Mouse (Mus musculus) heart, postnatal 10 days (tissue): Measurements from ENCODE around the gene Ahcyl2. TPM values are rescaled to one million over a fixed set of nuclear protein-coding genes. Genes with fewer than 3 reads are reported as not detected.
A peak's percentile ranks its signal among the peaks of the same experiment; 100 is the strongest.
"Not testable (repeated sequence)": the region's sequence is repeated elsewhere in the genome, so short reads cannot be mapped to it uniquely, and the experiment has no call there.

Source experiments
- DNase-seq, 2 experiments: peaks; one replicate each; pipeline ENCODE4 v3.0.0; 2021
- intact Hi-C: fragments of 180-260 bp; cut with DNase I; formaldehyde crosslinking; loops from one replicate; pipeline ENCODE4 v1.15.1; 2025
- total RNA-seq, 2 experiments: library from RNA; stranded (reverse); gene quantifications; 2 replicates each; pipeline ENCODE4 v1.2.3; 2021

Gene Ahcyl2
- total RNA-seq, 2 experiments from 2014 or later, result 14.9 to 18.0 TPM

DNA sequence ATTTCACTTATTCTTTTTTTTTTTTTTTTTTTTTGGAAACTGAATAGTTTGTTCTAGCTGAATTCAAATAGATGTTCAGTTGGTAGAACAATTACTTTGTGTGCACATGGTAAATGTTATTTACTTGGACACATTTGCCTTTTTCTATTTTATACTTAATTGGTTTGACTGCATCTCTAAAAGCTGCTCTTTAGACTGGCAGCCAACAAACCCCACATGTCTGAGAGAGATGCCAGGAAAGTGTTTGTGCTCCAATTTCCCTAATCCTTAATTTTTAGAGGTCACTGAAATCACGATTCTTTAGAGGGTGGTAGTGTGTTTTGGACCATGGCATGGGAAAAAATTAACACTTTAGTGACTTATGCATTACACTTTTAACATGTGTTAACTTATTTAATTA lies 44.8 kb downstream of the Ahcyl2 start:
- DNase-seq, result no peak
- intact Hi-C loops, result no loop called here

DNA sequence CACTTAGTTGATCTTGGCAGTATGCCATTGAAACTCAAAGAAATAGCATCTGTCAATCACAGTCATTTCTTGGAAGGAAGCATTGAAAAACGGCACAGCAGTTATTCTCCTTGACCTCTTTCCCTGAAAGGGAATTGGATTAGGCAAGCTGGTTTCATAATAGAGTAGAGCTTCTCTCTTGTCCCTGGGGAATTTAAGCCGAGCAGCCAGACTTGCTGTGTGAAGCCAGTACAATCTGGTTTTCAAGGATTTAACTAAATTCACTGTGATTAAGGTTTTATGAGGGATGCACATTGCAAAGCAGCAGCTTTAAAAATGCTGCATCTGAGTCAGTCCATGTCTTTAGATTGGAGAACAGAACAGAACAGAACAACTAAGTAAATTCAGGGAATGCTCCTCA lies 46.8 kb downstream of the Ahcyl2 start:
- peak; percentile 20 to 22 for DNase-seq
- intact Hi-C loops, result loop anchor here (5.0 kb wide), 1 partner anchor 42 kb away; no protein-coding TSS in a partner anchor

DNA sequence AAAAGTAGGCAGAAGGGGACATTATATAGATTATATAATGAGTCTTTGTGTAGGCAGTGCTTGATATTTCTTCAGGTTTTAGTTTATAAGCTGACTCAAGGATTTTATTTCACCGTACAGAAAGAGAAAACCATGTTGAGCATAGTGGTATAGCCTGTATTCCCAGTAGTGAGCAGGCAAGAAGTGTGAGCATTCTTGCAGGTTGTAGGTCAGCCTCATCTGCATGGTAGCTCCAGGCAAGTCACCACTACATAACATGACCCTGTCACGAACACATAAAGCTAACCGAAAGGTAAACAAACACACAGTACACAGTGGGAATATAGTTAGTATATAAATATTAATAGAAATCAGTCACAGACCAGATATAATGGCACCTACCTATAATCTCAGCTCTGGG lies 47.2 kb downstream of the Ahcyl2 start:
- no peak for DNase-seq
- intact Hi-C loops, result loop anchor here (5.0 kb wide), 1 partner anchor 43 kb away; no protein-coding TSS in a partner anchor

DNA sequence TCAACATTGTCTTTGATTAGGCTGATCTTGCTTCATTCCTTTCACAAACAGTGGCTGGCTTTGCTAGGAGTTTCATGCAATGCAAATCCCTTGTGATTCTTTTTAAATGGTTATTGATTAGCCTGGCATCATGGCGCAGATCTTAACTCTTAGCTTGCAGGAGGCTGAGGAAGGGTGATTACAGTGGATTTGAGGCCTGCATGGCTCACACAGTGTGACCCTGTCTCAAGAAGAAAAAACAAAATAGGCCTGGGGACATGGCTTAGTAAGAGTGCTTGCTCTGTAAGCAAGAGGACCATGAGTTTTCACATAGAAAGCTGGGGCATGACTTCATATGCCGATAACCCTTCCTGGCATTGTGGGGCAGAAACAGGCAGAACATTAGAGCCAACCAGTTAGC lies 47.8 kb downstream of the Ahcyl2 start:
- no peak for DNase-seq
- intact Hi-C loops, result loop anchor here (5.0 kb wide), 1 partner anchor 43 kb away; no protein-coding TSS in a partner anchor

- not testable (repeated sequence) for DNase-seq
- intact Hi-C loops, result loop anchor here (5.0 kb wide), 1 partner anchor 44 kb away; no protein-coding TSS in a partner anchor
Observed at GRCm38 (mm10) chr6:29816371-29816770, 48.6 kb downstream of the Ahcyl2 start.

DNA sequence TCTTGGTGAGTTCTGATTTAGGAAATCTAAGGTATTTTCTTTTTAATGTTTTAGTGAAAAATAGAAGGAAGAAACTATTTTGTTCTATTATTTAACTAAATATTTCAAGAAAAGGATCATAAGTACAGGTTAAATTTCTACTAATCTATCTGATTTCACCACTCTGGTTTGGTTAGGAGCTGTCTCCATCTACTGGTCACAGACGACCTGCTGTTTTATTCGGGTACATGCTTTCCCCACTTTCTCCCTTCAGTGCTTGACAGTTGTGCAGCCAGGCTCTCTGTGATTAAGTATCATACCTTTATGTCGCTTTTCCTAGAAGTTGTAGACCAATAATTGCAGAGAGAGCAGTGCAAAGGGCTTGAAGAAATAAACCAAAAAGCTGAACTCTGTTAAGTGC lies 51.5 kb downstream of the Ahcyl2 start:
- DNase-seq, result peak; percentile 44 to 55

DNA sequence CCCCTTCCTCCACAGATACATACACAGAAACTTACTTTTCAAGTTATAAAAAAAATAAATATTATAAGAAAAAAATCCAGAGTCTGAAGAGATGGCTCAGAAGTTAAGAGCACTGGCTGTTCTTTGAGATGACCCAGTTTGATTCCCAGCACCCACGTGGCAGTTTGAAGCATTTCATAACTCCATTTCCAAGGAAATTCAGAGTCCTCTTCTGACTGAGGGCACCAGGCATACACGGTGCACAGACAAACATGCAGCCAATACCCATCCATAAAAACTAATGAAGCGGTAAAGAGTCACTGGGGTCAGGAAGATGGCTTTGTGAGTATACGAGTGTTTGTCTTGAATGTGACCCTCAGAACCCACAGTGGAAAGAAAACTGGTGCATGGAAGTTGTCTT lies 52.5 kb downstream of the Ahcyl2 start:
- no peak for DNase-seq
- intact Hi-C loops, result no loop called here

More for the DNA sequence above, 51.5 kb downstream of the Ahcyl2 start:
- intact Hi-C loops, result loop anchor here (1.0 to 5.0 kb wide), 3 partner anchors 47 to 107 kb away; no protein-coding TSS in a partner anchor

GRCm38 (mm10) chr6:29820926-29821325 lies 53.1 kb downstream of the Ahcyl2 start:
- DNase-seq, result no peak
- intact Hi-C loops, result no loop called here

- DNase-seq, result no peak
- intact Hi-C loops, result no loop called here
Observed at GRCm38 (mm10) chr6:29821770-29822169, 54.0 kb downstream of the Ahcyl2 start.

DNA sequence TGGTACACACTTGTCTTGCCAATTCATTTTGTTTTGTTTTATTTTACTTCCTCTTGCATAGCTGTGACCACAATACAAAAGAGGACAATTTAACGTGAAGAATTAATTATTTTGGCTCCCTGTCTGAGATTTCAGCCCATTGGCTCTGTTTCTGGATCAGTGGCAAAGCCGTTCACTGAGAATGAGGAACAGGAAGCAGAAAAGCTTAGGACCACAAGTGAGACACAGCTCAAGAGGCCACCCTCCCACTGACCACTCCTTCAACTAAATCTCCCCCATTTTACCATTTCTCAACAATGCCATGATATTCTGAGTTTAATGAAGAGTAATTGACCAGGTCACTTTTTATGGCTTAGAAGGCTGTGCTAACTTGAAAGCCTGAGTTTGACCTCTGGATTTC lies 57.5 kb downstream of the Ahcyl2 start:
- no peak for DNase-seq
- intact Hi-C loops, result no loop called here

DNA sequence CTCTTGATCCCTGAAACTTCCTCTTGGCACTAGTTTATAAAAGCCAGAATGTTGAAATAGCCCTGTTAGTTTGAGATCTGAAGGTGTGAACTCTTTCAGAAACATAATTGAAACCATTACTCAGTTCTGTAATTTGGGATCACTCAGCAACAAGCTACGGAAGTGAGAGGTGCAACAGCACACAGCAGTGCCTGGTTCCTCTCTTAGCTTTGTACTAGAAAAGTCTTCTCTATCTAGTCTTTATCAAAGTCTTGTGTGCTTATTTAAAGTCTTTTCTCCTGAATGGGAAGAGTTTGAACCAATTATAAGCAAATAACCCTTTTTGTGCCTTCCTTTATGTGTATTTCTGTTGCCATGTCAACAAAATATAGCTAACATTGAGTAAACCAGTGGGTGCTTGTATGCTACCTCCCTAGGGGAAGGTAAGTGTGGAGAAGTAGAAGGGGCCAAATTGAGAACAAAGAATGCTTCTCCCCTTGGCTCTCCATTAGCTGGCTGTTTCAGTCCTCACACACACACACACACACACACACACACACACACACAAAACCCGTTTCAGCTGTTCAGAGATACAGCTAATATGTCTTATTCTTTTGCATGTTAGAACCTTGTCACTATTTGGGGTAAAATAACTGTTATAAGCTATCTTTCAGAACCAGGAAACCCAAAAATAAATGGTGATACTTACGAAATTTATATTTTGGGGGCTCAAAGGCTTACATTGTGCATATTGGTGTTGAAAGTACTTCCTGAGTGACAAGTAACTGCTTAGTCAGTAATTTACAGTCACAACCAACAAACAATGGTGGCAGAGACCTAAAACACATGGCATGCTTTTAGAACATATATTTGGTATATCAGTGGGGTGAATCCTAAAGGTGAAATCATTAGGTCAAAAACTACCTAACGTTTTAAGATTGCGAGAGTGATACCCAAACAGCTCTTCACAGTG lies 59.8 kb downstream of the Ahcyl2 start:
- intact Hi-C loops, result no loop called here
- DNase-seq, result no peak

DNA sequence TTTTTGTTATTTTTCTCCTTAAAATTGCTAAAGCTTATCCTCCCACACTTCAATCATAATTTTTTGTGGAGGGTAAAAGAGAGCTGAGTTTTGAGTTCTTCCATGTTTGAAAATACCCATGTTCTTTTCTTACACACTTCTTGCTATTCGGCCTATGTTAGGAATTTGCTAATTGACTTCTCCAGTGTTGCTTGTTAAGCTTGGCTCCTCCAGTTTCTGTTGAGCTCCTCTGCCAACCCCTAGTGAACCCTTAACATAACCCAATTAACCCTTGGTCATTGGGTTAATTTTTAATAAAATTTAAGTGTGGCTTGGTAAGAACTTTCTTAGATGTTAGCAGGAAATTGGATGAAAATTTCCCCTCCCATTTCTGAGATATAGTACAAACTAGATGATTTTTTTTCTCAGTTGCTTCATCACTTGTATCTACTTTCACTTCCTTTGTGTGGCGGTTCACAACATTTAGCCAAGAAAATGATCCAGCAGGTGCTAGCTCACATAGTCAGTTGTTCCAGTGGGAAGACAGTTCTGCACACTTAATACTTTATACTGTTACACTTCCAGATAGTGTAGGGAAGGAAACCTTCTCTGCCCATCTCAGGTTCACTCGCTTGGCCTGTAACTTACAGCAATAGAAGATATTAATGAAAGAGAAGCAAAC lies 60.9 kb downstream of the Ahcyl2 start:
- no peak for DNase-seq
- intact Hi-C loops, result no loop called here

GRCm38 (mm10) chr6:29832356-29832755 lies 64.5 kb downstream of the Ahcyl2 start:
- DNase-seq, result no peak
- intact Hi-C loops, result loop anchor here (2.0 to 5.0 kb wide), 2 partner anchors 248 to 375 kb away; no protein-coding TSS in a partner anchor

- no peak for DNase-seq
- intact Hi-C loops, result loop anchor here (2.0 to 5.0 kb wide), 2 partner anchors 248 to 374 kb away; no protein-coding TSS in a partner anchor
Observed at GRCm38 (mm10) chr6:29833117-29833516, 65.3 kb downstream of the Ahcyl2 start.

DNA sequence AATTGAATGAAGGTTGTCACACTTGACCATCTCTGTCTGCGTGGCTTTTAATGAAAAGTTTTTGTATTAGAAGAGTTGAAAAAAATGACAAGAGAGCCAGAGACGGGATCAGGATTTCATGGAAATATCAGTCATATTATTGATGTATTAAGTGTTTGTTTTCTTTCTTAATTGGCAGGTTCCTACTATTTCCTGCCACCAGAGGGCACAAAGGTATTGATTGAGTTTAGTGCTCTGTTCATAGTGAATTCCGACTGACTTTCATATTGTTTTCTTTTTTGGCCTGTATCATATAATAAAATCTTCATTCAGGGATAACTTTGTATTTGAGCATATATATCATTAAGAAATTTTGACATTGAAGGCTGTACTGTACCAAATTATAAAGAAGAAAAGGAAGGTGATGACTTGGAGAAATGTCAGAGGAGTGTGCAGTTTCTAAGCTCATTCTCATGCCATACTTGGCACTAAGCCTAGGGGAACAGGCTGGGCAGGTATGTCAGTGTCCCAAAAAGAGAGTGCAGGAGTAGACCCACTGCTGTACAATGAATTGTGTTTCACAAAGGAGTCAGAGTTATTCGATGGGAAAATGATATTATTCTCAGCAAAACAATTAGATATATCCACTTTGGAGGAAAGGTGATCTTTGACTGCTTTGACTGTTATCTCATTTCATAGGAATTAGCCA lies 65.9 kb downstream of the Ahcyl2 start:
- intact Hi-C loops, result loop anchor here (2.0 to 5.0 kb wide), 2 partner anchors 247 to 374 kb away; no protein-coding TSS in a partner anchor
- DNase-seq, result peak in 1 of 2 experiments; percentile 30

GRCm38 (mm10) chr6:29835543-29836177 lies 67.8 kb downstream of the Ahcyl2 start:
- intact Hi-C loops, result no loop called here
- no peak for DNase-seq

GRCm38 (mm10) chr6:29837579-29837978 lies 69.8 kb downstream of the Ahcyl2 start:
- no peak for DNase-seq

GRCm38 (mm10) chr6:29838531-29838930 lies 70.7 kb downstream of the Ahcyl2 start:
- intact Hi-C loops, result no loop called here

More at GRCm38 (mm10) chr6:29837579-29837978, 69.8 kb downstream of the Ahcyl2 start:
- intact Hi-C loops, result no loop called here

GRCm38 (mm10) chr6:29840008-29840407 lies 72.2 kb downstream of the Ahcyl2 start:
- DNase-seq, result no peak
- intact Hi-C loops, result no loop called here

More at GRCm38 (mm10) chr6:29838531-29838930, 70.7 kb downstream of the Ahcyl2 start:
- no peak for DNase-seq

DNA sequence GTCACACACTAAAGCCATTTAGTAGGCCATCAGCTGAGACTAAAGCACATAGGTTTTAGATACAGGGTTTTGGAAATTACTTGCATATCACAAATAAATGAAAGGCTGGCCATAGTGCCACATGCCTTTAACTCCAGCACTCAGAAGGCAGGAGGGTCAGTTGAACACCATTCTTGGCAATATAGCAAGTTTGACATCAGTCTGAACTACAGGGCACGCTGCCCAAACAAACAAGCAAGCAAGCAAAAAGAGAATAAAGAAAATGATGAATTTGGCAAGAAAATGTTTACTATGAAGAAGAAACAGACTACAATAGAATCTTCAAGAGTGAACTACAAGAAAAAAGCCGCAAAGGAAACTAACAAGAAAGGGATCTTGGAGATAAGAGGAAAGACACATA lies 73.7 kb downstream of the Ahcyl2 start:
- intact Hi-C loops, result no loop called here
- peak; percentile 28 to 30 for DNase-seq
